Mouse (Mus musculus) olfactory bulb, adult 2 months (tissue): ENCODE results near the gene Sacm1l.

Experiments used
- CTCF ChIP-seq: fragments of 200-500 bp; IDR thresholded peaks from 2 replicates; pipeline ENCODE4 v1.5.1; 2012; ENCODE audit warnings: low read depth, mild to moderate bottlenecking, low read length, moderate library complexity; ENCODE audit not compliant: insufficient read depth
- POLR2A ChIP-seq: fragments of 200-500 bp; IDR thresholded peaks from 2 replicates; pipeline ENCODE4 v1.6.1; 2012; ENCODE audit warnings: mild to moderate bottlenecking, low read depth, low read length, moderate library complexity; ENCODE audit not compliant: insufficient read depth

DNA sequence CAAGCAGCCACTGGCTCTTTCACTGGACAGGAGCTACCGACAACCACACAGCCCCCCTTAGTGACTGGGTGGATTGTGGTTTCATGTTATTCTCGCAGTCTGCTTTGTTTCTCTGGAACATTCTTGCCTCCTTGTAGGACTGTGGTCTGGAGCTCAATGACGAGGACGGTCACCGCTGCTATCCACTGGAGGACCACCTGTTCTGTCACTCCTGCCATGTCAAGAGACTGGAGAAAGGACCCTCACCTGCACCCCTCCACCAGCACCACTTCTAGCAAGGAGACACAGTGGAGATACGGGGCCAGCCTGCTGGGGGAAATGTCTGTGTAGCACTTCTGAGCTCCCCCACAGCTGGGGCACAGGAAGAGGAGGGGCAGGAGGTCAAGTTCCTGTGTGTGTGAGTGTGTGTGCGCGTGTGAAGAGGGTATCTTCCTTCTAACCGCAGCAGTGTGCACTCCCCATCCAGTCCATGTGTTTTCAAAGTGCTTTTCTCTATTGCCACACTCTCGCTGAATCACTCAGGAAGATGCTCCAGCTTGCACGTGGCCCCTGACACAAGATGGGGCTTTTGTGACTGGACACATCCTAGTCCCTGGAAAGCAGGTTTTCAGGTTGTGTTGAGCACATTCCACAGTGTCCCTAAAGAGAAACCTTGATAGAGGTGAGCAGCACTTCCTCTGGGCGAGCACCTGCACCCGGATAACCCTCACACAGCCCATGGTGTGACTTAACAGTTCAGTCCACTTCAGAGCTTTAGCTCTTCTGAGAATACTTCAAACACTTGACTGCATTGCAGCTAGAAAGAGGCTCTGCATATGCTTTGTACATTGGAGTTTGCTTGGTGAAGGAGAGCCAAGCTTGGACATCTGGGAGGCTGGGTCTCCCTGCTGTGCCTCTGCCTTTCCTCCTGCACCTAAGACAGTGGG is 10.3 kb upstream of the Sacm1l start:
- TF ChIP-seq CTCF, result no peak
- no peak for TF ChIP-seq POLR2A
